Mouse (Mus musculus): ENCODE results near the gene Slc35f4. TPM values are rescaled to one million over a fixed set of nuclear protein-coding genes. Genes with fewer than 3 reads are reported as not detected.

Slc35f4 gene
- polyA plus RNA-seq, 1 experiment from 2014 or later = 0.18 TPM

- Histone ChIP-seq H3K9me3 (ENCODE audit: control insufficient read depth, low read length) (no peaks in the 10 kb centered on the region), H3K27me3 (ENCODE audit: control insufficient read depth, insufficient read depth, low read length) (no peaks in the 10 kb centered on the region), H3K9ac (ENCODE audit: low read length) (no peak overlapping the region), H3K4me2 (ENCODE audit: low read length) (no peak overlapping the region), H3K36me3 (ENCODE audit: control insufficient read depth, insufficient read depth, low read length) (no peaks in the 10 kb centered on the region), H3K4me1 (ENCODE audit: control insufficient read depth in 2 of 2, insufficient read depth in 2 of 2, low read length in 2 of 2) (no peaks in the 10 kb centered on the region), H3K4me3 (ENCODE audit: control insufficient read depth in 1 of 2, insufficient read depth in 1 of 2, low read depth in 1 of 2, low read length in 2 of 2) (no peak overlapping the region), H3K27ac (replicated peaks in 1 of 2; ENCODE audit: control insufficient read depth in 1 of 2, insufficient read depth in 1 of 2, low read depth in 2 of 2, low read length in 2 of 2) (no peak overlapping the region)
- ATAC-seq (ENCODE audit: insufficient number of reproducible peaks, insufficient read depth, low FRiP score, low read depth) = no peak
- WGBS = 68% methylated on average over 3 of the region's 3 CpGs
Observed at GRCm38 (mm10) chr14:49277642-49278041, 248.2 kb downstream of the Slc35f4 start.

GRCm38 (mm10) chr14:49275376-49275775 lies 250.5 kb downstream of the Slc35f4 start:
- no peaks in the 10 kb centered on the region for H3K4me1 ChIP-seq (ENCODE audit: control insufficient read depth in 2 of 2, insufficient read depth in 2 of 2, low read length in 2 of 2)
- H3K27ac ChIP-seq (replicated peaks in 1 of 2; ENCODE audit: control insufficient read depth in 1 of 2, insufficient read depth in 1 of 2, low read depth in 2 of 2, low read length in 2 of 2) = no peak overlapping the region
- no peak overlapping the region for H3K4me2 ChIP-seq (ENCODE audit: low read length)
- H3K27me3 ChIP-seq (ENCODE audit: control insufficient read depth, insufficient read depth, low read length) = no peaks in the 10 kb centered on the region
- 42% methylated on average over 2 of the region's 2 CpGs for WGBS
- H3K36me3 ChIP-seq (ENCODE audit: control insufficient read depth, insufficient read depth, low read length) = no peaks in the 10 kb centered on the region
- no peak overlapping the region for H3K4me3 ChIP-seq (ENCODE audit: control insufficient read depth in 1 of 2, insufficient read depth in 1 of 2, low read depth in 1 of 2, low read length in 2 of 2)
- no peak for ATAC-seq (ENCODE audit: insufficient number of reproducible peaks, insufficient read depth, low FRiP score, low read depth)
- H3K9me3 ChIP-seq (ENCODE audit: control insufficient read depth, low read length) = no peaks in the 10 kb centered on the region
- H3K9ac ChIP-seq (ENCODE audit: low read length) = no peak overlapping the region

GRCm38 (mm10) chr14:49265286-49266002 lies 260.4 kb downstream of the Slc35f4 start:
- ATAC-seq (ENCODE audit: insufficient number of reproducible peaks, insufficient read depth, low FRiP score, low read depth) = no peak
- 73% methylated on average over 5 of the region's 5 CpGs for WGBS

More at GRCm38 (mm10) chr14:49265286-49266002, 260.4 kb downstream of the Slc35f4 start:
- H3K4me1 ChIP-seq (ENCODE audit: control insufficient read depth in 2 of 2, insufficient read depth in 2 of 2, low read length in 2 of 2) = no peaks in the 10 kb centered on the region
- no peaks in the 10 kb centered on the region for H3K36me3 ChIP-seq (ENCODE audit: control insufficient read depth, insufficient read depth, low read length)
- H3K9me3 ChIP-seq (ENCODE audit: control insufficient read depth, low read length) = no peaks in the 10 kb centered on the region
- no peaks in the 10 kb centered on the region for H3K27me3 ChIP-seq (ENCODE audit: control insufficient read depth, insufficient read depth, low read length)
- no peak overlapping the region for H3K4me3 ChIP-seq (ENCODE audit: control insufficient read depth in 1 of 2, insufficient read depth in 1 of 2, low read depth in 1 of 2, low read length in 2 of 2)
- H3K27ac ChIP-seq (replicated peaks in 1 of 2; ENCODE audit: control insufficient read depth in 1 of 2, insufficient read depth in 1 of 2, low read depth in 2 of 2, low read length in 2 of 2) = no peak overlapping the region
- no peak overlapping the region for H3K9ac ChIP-seq (ENCODE audit: low read length)
- H3K4me2 ChIP-seq (ENCODE audit: low read length) = no peak overlapping the region

Small RNA genes lying within 50 kb of the gene (microRNA-seq; reads per million reads assigned to microRNA genes)
- gene Gm22949 = not detected
